Mouse (Mus musculus) heart, adult 8-10 months (tissue): ENCODE data around the gene Litaf. TPM values are rescaled to one million over a fixed set of nuclear protein-coding genes. Genes with fewer than 3 reads are reported as not detected.

Experiments
- DNase-seq: peaks from one replicate; pipeline ENCODE4 v3.0.0; 2022; ENCODE audit warnings: low spot score
- total RNA-seq, 4 experiments: library from RNA; stranded (reverse); gene quantifications; 2 replicates each; pipeline ENCODE4 v1.2.4; 2022

The Litaf gene
- total RNA-seq, result 10 to 100 TPM; 12.9 to 20.3 (median 14.4) TPM

- peak; percentile 95 for DNase-seq
Observed at GRCm38 (mm10) chr16:11066029-11066832, at the start of gene Litaf. Gene Litaf (minus strand): TSS chr16:11066157.

- peak; percentile 38 for DNase-seq
Observed at GRCm38 (mm10) chr16:11109198-11109740, 43.3 kb upstream of the Litaf start.

- DNase-seq, result no peak
Observed at GRCm38 (mm10) chr16:11104905-11105304, 38.9 kb upstream of the Litaf start.

DNA sequence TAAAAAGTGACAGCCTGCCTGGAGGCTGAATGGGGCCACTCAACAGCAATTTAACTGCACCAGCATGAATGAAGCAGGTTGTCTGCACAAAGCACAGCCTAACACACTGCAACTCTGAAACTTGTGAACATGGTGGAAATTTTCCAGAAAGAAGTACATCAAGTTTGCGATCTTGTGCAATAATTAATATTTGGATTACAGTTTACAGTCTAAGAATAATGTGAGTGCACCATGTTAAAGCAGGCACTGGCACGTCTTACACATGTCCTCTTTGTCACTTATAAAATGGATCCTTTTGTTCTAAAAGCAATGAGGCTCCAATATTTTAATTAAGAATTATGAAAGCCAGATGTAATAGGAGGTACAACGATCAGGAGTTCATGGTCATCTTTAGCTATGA lies 31.3 kb upstream of the Litaf start:
- DNase-seq, result no peak

DNA sequence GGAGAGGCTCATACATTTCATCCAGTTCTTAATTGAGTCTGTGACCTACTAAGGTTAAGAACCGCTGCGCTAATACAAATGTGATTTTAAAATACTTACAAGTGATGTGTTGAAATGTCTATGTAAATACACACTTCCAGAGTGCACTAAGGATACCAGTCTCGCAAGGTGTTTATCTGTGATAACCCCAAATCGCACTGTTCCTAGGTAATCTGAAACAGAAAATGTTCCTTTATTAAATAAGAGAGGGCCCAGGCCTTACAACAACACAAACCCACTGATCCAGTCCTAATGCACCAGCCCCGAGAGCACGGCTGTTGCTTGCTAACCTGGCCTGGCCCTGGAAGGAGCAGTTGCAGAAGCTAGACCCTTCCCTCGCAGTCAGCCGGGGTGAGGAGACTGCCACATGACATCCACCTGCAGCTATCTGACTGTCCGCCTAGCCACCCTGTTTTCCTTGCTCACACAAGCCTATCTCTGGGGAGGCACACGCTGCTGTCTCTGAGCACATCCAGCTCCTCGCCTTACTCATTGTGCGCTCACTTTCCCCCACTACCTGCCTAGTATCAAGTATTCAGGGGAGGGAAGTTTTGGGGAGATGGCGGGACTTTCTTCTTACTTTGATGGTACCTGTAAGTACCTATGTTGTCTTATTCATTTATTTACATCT lies 27.9 kb upstream of the Litaf start:
- DNase-seq, result no peak

GRCm38 (mm10) chr16:11092523-11092922 lies 26.6 kb upstream of the Litaf start:
- peak; percentile 40 for DNase-seq

GRCm38 (mm10) chr16:11092061-11092460 lies 26.1 kb upstream of the Litaf start:
- DNase-seq, result peak; percentile 37

DNA sequence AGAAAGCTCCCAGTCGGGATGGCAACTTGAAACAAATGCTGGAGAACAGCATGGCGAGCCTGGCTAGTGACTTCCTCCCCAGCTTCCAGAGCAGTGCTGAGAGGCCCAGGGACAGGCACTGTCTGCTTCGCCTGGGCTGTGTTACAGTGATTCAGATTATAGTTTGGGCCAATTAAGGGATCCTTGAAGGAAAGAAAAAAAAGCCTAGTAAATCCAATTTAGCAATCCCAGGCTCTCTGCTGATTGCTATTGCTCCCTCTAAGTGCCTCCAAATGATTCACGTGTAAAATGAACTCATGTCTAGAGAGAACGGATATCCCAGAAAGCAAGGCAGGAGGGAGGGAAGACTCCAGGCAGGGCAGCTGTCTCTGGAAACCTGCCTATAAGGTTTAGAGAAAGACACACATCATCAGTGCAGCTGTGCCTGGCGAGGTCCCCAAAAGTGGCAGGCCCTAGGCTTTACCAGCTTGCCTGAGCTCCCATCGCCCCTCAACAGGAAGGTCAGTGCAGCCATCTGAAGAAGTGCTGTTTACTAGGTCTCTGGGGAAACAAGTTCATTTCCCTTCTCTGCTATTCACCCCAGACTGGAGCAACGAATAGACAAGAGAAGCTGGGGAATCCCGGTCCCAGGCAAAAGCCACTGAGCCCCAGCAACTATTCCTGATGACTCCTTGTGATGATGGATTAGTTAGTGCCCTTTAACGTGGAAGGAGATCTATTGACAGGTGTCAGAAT lies 25.0 kb upstream of the Litaf start:
- DNase-seq, result no peak

- no peak for DNase-seq
Observed at GRCm38 (mm10) chr16:11086856-11087588, 21.1 kb upstream of the Litaf start.

- no peak for DNase-seq
Observed at GRCm38 (mm10) chr16:11086299-11086698, 20.3 kb upstream of the Litaf start.

DNA sequence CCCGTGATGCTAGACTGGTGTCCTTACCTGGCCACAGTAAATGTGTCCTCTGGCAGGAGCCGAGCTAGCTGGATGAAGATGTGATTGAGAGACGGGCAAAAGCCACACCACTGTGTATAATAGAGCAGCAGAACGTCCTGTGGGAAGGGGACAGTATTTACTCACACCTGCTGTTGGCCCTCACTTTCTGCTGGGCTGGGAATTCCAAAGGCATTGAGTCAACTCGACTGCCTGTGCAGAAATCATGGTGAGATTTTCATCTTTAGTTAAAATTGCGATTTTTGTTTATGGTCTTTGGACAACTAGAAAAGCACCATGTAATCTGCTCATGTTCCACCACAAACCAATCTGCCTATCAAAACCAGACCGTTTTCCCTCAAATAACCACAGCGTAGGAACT lies 18.2 kb upstream of the Litaf start:
- DNase-seq, result no peak

GRCm38 (mm10) chr16:11078216-11078869 lies 12.4 kb upstream of the Litaf start:
- no peak for DNase-seq

DNA sequence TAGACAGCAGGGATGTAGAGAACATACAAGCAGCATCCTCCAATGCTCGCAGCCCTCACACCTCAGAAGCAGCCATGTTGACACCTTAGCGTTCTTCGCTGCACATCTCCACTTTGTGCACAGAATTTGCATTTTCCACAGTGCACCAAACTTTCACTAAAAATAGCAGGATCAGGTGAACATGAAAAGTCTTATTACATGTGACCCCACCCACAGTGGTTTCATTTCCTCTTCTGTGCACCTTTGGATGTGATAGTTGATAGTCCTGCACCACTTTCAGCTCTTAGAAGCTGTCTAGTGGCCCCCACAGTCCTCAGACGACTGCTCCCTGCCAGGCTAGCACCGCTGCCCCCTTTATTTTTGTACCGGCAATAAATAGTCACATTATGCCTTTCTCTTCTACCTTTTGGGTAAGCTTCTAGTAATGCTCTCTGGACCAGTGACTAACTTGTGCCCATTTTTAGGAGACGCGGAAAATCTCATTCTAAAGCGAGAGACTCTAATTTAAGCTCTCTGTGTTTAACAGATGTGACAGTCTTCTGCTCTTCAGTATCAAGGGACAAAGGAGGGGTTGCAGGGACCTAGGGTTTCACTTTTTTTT lies 11.7 kb upstream of the Litaf start:
- DNase-seq, result no peak

- no peak for DNase-seq
Observed at GRCm38 (mm10) chr16:11073060-11073459, 7.1 kb upstream of the Litaf start.

DNA sequence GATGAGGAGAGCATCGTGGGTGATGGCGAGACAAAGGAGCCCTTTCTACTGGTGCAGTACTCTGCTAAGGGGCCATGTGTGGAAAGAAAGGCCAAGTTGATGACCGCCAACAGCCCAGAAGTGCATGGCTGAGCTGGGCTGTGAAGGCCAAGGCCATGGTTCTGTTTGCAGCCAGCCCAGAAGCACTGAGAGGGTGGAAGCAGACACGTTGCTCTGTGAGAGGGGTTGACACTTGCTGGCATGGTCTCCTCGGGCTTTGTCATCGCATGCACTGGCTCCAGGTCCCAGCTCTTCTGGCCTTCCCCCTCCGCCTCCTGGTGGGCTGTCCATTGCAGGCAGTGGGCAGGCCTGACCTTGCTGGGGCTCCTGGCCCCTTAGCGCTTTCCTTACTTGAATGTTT lies 6.5 kb upstream of the Litaf start:
- no peak for DNase-seq

DNA sequence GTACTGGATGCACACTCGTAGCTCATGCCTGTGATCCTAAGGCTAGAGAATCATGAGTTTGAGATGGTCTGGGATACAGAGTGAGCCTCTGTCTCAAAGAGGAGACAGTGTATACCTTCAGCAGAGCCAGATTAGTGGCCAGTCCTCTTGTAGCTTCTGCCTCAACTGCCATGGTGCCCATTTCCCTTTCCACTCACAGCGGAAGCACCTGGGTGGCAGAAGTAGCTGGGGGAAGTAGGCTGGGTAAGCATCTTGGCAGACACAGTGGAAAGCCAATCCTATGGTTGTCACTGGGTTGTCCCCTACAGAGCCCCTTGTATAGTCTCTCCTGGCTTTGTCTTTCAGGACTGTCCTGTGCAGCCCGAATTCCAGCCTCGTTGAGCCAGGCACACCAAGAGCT lies 5.9 kb upstream of the Litaf start:
- no peak for DNase-seq

GRCm38 (mm10) chr16:11071176-11071575 lies 5.2 kb upstream of the Litaf start:
- DNase-seq, result no peak

- DNase-seq, result peak; percentile 58
Observed at GRCm38 (mm10) chr16:11069710-11070420, 3.9 kb upstream of the Litaf start.

- no peak for DNase-seq
Observed at GRCm38 (mm10) chr16:11069271-11069670, 3.3 kb upstream of the Litaf start.

GRCm38 (mm10) chr16:11068666-11069065 lies 2.7 kb upstream of the Litaf start:
- no peak for DNase-seq
